Mouse (Mus musculus): ENCODE results near the gene Cryba4.

Gene Cryba4

GRCm38 (mm10) chr5:112286608-112286983 is 34.3 kb upstream of the Cryba4 start:
- DNase-seq (ENCODE audit: low spot score in 2 of 2): no peak

GRCm38 (mm10) chr5:112285548-112286085 is 33.3 kb upstream of the Cryba4 start:
- no peak for DNase-seq (ENCODE audit: low spot score in 2 of 2)

- no peak for DNase-seq (ENCODE audit: low spot score in 2 of 2)
Observed at GRCm38 (mm10) chr5:112284203-112284582, 31.9 kb upstream of the Cryba4 start.

GRCm38 (mm10) chr5:112283543-112284202 is 31.4 kb upstream of the Cryba4 start:
- DNase-seq (ENCODE audit: low spot score in 2 of 2): no peak

DNA sequence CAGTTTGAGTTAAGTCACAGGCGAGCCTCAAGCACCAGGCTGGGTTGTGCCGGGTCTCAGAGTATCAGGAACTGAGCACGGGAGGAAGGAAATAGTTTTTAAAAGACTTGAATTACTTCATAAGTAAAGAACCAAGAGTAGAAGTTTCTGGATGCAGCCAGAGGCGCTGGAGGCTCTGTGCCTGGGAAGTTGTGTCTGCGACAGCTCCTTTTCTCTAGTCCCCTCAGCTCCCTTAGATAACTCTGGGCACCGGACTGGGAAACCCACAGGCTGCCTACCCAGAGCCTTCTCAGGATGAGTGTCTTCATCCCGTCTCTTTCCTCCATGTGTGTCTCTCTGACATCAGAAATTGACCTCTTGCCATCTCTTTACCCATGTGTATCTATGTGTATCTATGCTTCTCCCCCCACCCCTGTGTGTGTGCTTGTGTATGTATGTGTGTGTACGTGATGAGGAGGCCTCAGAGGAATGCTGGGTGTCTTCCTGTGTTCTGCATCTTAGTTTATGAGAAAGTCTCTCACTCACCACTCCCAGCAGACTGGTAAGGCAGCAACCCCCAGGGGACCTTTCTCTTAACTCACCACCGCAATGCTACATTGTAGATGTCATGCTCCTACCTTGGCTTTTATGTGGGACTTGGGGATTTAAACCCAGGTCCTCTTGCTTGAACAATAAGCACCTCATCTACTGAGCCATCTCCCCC is 30.6 kb upstream of the Cryba4 start:
- DNase-seq (ENCODE audit: low spot score in 2 of 2): no peak

DNA sequence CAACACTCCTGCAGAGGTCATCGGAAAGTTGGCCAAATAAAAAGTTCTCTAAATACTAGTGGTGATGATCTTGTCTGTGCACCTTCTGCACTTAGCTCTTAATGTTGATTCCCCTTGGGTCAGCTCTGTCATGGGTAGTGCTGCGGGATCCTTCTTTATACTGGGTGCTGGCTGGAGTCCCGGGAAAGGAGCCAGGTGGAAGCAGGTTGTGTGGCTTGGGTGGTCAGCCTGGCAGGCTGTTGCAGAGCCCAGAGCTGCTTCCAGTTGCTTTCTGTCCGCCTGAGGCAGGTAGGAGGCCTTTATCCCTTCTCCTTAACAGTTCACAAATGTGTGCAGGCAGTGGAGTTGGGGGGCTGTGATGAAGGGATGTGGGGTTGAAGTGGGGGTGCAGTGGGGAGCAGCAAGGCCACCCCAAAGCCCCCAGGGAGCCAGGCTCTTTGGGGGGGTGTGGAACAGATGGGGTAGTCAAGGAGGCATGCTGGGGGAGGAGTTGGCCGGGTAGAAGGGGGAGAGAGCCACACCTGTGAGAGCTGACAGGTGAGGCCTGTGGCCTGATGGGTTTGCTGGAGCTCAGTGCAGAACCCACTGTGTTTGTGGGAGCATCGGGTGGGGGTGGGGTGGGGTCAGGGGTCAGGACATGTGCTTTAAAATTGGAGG is 29.9 kb upstream of the Cryba4 start:
- no peak for DNase-seq (ENCODE audit: low spot score in 2 of 2)

DNA sequence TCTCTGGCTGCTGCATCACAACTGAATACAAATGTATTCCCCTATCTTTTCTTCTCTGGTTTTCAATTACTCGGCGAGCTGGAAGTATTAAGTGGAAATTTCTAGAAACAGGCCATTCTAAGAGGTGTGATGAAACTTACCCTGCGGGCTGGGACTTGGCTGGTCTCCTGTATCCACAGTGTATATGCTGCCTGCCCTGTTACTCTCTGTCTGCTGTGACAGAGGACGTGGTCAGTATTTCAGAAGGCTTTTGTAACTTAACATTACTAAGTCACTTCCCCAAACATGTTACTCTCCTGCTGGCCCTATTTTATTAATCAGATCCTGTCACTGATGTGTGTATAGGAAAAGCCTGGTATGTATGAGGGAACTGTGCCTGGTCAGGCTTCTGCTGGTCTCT is 29.4 kb upstream of the Cryba4 start:
- no peak for DNase-seq (ENCODE audit: low spot score in 2 of 2)

DNA sequence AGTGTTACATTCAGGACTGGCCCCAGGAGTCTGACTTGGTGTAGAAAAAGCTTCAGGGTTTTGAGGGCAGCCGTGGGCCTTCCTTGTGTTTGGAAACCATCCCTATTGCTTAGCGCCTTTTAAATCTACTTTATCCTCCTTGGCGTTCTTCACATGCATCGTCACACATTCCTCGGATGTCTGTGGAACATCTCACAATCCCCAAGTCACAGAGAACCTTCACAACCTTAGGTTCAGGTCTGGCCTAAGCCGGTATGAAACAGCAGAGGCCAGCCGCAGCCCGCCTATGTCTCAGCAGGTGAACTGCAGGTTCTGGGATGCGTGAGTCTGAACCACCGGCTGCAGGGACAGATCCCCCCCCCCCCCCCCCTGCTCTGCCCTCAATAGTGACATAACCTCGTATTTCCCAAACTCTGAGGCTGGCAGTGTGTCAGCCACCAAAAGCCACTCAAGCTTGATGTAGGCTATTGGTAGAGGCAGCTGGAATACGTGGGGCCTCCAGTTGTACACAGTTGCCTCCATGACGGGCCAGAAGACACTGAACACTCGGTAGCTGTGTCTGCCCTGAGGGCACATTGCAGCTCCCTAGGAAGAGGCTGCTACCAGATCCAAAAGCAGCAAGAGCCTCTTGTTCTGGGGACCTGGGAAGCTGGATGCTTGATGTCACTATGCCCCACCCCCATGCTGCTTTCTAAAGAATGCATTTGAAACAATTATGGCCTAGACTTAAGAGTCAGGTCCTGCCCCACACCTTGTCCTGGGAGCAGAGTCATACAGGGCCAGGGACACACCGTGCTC is 28.7 kb upstream of the Cryba4 start:
- DNase-seq (ENCODE audit: low spot score in 2 of 2): no peak

DNA sequence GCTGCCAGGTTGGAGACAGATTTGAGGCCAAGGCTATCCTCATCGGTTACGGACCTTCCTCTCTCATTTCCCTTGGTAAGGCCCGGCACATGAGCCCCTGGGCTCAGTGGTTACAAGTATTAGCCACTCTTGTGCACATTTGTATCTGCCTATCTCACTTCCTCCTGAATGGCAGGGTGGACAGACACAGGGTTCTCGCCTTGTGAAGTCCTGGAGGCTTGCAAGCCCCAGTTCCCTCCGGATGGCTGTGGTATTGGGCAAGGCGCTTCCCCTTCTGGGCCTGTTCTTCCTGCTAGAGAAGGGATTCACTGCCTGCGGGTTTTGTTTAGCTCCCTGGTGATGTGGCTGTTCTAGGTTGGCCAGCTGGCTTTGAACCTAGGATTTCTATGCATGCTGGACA is 27.8 kb upstream of the Cryba4 start:
- DNase-seq (ENCODE audit: low spot score in 2 of 2): no peak

DNA sequence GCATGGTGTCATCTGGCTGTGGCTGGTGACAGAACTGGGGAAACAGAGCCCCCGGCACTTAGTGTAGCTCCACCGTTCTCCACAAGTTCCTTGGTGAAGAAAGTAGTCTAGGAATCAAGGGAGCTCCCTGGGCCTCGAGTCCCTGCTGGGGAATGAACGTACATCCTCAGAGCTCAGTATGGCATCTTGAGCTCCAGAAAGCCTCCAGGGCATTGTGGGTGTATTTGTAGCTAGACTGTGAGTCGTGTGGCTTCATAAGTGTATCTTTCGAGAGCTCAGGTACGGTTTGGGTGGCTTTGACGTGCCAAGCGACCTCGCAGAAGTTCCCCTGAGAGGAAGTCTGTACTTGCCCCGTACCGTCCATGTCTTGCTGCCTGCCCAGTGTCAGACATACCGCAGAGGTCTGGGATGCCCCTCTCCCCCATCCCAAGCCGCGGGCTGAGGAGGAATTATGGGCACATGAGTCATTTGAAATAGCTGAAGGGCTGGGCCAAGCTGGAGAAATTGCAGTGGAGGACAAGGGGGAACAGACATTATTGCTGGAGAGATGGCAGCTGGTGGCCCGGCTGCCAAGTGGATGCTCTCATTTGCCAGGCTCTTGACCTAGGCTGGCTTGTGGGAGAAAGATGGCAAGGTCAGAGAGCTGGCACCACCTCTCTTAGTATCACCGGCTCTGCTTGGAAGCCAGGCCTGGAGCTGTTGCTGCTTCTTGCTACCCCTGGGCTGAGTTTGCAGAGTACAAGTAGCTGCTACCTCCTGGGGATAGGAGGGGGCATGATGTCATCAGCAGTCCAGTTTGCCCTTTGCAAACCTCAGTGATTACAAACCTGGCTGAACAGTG is 27.1 kb upstream of the Cryba4 start:
- DNase-seq (ENCODE audit: low spot score in 2 of 2): no peak

DNA sequence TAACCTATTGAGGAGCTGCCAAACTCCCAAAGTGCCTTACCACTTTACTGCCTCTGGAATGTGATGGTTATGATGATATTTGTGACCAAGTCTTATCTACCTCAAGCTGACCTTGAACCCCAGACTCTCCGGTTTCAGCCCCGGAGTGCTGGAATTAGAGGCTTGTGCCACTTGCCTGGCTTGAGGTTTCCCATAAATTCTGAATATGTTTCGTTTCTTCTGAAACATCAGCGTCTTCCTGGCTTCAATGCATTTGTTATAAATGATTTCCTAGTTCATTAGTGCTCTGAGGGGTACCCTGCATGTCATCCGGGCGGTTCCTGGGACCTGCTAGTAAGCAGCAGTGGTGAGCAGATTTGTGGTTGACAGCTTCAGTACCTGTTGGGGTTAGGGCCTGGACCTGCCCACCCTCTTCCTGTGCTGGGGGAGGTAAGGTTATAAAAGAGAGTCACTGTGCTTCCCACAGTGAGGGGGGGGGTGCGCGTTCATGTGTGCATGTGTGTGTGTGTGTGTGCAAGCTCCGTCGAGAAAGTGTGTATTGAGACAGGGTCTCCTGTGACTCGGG is 25.7 kb upstream of the Cryba4 start:
- no peak for DNase-seq (ENCODE audit: low spot score in 2 of 2)

DNA sequence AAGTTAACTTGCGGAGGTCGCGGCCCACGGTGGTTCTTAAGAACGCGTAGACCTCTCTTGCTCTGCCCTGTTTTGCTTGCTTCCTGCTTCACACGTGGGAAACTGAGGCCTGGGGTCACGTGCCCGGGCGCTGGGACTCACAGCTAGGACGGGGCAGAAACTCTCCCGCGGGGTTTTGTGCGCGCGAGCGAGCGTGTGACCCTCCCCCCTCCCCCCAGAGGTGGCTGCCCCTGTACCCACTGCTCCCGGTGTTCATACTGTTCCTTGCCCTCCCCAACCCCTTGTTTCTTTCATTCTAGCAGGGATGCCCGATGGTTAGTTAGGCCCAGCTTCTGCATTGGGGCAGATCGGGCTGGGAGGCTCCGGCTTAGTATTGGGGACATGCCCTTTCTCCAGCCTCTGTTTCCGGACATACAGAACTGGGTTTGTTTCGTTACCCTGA is 24.6 kb upstream of the Cryba4 start:
- no peak for DNase-seq (ENCODE audit: low spot score in 2 of 2)

- DNase-seq (ENCODE audit: low spot score in 2 of 2): peak; percentile 99 to 100
Observed at GRCm38 (mm10) chr5:112276267-112276873, 24.1 kb upstream of the Cryba4 start, which contains the start of gene Tpst2. Gene Tpst2 (plus strand): TSS chr5:112276691.

DNA sequence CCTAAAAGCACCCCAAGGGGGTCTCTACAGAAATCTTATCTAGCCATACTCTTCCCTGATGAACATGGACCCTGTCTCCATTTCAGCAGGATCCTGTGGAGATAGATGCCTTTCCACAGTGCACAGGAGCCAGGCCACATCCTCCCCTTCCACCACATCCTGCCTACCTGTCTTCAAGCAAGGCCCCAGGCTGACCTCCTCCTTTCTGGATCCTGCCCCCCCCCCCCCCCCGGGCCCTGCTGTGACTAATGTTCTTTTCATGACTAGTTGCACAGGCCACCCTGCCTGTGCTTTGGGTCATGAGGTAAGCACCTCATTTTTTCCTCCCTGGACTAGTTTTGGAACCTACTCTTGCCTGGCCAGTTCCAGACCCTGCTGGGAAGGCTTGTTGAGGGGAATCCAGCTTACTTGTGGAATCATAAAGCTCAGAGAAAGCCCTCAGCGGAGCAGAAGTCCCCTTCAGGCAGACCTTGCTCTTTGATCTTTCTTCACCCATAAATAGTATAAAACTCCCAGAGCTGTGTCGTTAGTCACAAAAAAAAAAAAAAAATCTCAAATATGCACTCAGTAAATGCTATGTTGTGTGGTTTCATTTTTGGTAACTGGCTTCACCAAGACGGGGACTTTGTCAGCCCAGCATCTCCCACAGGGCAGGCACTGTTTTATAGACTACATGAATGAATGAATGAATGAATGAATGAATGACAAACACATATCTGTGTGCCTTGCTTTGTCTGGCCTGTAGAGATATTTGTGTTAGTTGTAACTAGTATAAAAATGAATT is 22.9 kb upstream of the Cryba4 start:
- DNase-seq (ENCODE audit: low spot score in 2 of 2): no peak

GRCm38 (mm10) chr5:112273746-112274463 is 21.6 kb upstream of the Cryba4 start:
- DNase-seq (ENCODE audit: low spot score in 2 of 2): no peak

- DNase-seq (ENCODE audit: low spot score in 2 of 2): no peak
Observed at GRCm38 (mm10) chr5:112272934-112273333, 20.6 kb upstream of the Cryba4 start.

- peak in 1 of 2 experiments; percentile 53 for DNase-seq (ENCODE audit: low spot score in 2 of 2)
Observed at GRCm38 (mm10) chr5:112270764-112271541, 18.6 kb upstream of the Cryba4 start.
